Comparison of ENCODE assay signal across 22 mouse cellular contexts in the genomic region with DNA sequence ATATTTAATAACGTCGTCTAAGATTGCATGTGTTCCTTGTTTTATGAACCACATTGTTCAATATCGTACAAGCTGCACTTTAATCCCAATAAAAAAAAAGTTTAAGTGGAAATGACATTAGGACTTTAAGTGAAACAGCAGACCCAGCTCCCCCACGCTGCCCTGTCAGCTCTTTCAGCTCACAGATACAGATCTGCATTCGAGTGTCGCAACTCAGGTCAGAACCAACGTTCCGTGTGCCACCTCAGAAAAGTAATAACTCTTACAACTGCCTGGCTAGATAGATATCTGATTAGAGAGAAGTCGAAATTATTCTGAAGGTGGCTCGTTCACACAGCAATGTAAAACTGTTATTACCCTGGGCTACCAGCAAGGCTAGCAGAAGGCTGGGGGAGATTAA.
"Had no signal": no experiment of that assay in that cellular context is flagged by ENCODE, and none has a peak within 500 bp of the region (broad histone marks: within the 10 kb centered on the region; RNA-seq: fewer than 3 reads in every experiment).

No protein-coding gene starts in this region.

- H3K9me3 ChIP-seq: limb, embryonic 10.5 days; limb, embryonic 13.5 days; liver, embryonic 13.5 days; megakaryocyte, embryonic 14.5 days; midbrain, embryonic 10.5 days had no signal

- H3K4me2 ChIP-seq: limb, embryonic 13.5 days; liver, embryonic 13.5 days had no signal

- DNase-seq: kidney, adult 2 months; kidney, postnatal 25 days; layer of hippocampus, adult 9-11 months; liver; liver, embryonic 13.5 days; lung, adult 2 months; lung, postnatal 14 days; lung, postnatal 4 days; midbrain, embryonic 14.5 days; right cerebral cortex, adult 18-20 months; right cerebral cortex, postnatal 14 days; right cerebral cortex, postnatal 4 days; thymus, adult 2 months; thymus, postnatal 14 days; thymus, postnatal 4 days had no signal

- H3K4me1 ChIP-seq: liver, embryonic 13.5 days; megakaryocyte, embryonic 14.5 days had no signal

- H3K9ac ChIP-seq: limb, embryonic 13.5 days; liver, embryonic 13.5 days had no signal

- H3K27me3 ChIP-seq: limb, embryonic 13.5 days; liver, embryonic 13.5 days; megakaryocyte, embryonic 14.5 days had no signal

- H3K4me3 ChIP-seq: layer of hippocampus, adult 2 months; limb, embryonic 10.5 days; limb, embryonic 13.5 days; liver, embryonic 13.5 days; midbrain, embryonic 10.5 days had no signal

- H3K36me3 ChIP-seq: limb, embryonic 10.5 days; limb, embryonic 13.5 days; liver, embryonic 13.5 days; midbrain, embryonic 10.5 days had no signal

- H3K27ac ChIP-seq: kidney, postnatal 0 days; layer of hippocampus, adult 2 months; limb, embryonic 10.5 days; limb, embryonic 13.5 days; liver, embryonic 13.5 days; midbrain, embryonic 10.5 days; stomach, postnatal 0 days had no signal
